Mouse (Mus musculus): ENCODE results near the gene Gpr182. TPM values are rescaled to one million over a fixed set of nuclear protein-coding genes. Genes with fewer than 3 reads are reported as not detected.

The Gpr182 gene
- total RNA-seq, 4 experiments from 2014 or later = 0.34 to 0.48 (median 0.42) TPM

DNA sequence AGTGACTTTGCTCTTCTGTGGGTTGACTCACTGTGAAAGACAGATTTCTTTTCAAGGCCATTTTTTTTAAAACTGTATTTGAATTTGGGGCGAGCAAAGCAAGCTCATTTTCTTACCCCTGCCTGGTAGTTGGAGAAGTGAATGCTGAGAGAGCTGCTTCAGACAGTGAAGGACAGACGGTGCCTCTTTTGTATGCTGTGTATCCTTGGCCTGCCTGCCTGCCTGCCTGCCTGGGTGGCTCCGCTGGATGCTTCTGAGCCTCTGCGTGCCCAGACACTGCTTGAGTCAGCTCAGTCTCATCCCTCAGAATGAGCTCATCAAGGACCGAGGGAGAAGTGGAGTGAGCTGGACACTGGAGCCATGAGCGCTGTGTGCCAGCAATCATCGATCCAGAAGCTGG lies 52.6 kb downstream of the Gpr182 start:
- no peak for DNase-seq (ENCODE audit: low spot score in 2 of 2)

Other genes starting within 250 kb of the Gpr182 start
- 10 to 100 TPM in 1 of 4 experiments, 1 to 10 TPM in 3; 4.6 to 11.1 (median 7.6) TPM for gene Ndufa4l2, start 236.8 kb downstream of the Gpr182 start, total RNA-seq (2022)
- gene Shmt2, start 229.3 kb downstream of the Gpr182 start, total RNA-seq (2022) = 10 to 100 TPM; 20.3 to 23.0 (median 22.8) TPM
- under 1 TPM in 2 of 4 experiments, not detected in 2; 0.16 to 0.27 TPM for gene Nxph4, start 217.2 kb downstream of the Gpr182 start, total RNA-seq (2022)
- 10 to 100 TPM; 25.5 to 45.5 (median 36.3) TPM for gene Lrp1, start 130.6 kb downstream of the Gpr182 start, total RNA-seq (2022)
- gene Stat6, start 108.7 kb downstream of the Gpr182 start, total RNA-seq (2022) = 10 to 100 TPM; 14.1 to 15.3 (median 14.2) TPM
- gene Nemp1, start 84.8 kb downstream of the Gpr182 start, total RNA-seq (2022) = 1 to 10 TPM; 2.0 to 2.6 (median 2.3) TPM
- gene Nab2, start 83.2 kb downstream of the Gpr182 start, total RNA-seq (2022) = 1 to 10 TPM; 2.1 to 3.6 (median 2.8) TPM
- not detected for gene Myo1a, start 46.6 kb downstream of the Gpr182 start, total RNA-seq (2022)
- not detected for gene Tac2, start 27.3 kb downstream of the Gpr182 start, total RNA-seq (2022)
- gene Zbtb39, start 12.2 kb downstream of the Gpr182 start, total RNA-seq (2022) = 1 to 10 TPM; 6.0 to 8.1 (median 6.4) TPM
- gene Rdh1, start 8.0 kb upstream of the Gpr182 start, total RNA-seq (2022) = under 1 TPM in 1 of 4 experiments, not detected in 3; 0.11 TPM
- under 1 TPM in 2 of 4 experiments, not detected in 2; 0.48 to 0.75 TPM for gene Rdh16f1, start 8.1 kb upstream of the Gpr182 start, total RNA-seq (2022)
- under 1 TPM in 3 of 4 experiments, not detected in 1; 0.12 to 0.58 (median 0.56) TPM for gene Rdh9, start 24.7 kb upstream of the Gpr182 start, total RNA-seq (2022)
- gene Rdh16, start 49.4 kb upstream of the Gpr182 start, total RNA-seq (2022) = under 1 TPM in 1 of 4 experiments, not detected in 3; 0.11 TPM
- gene Rdh19, start 98.2 kb upstream of the Gpr182 start, total RNA-seq (2022) = not detected
- gene Rdh16f2, start 114.7 kb upstream of the Gpr182 start, total RNA-seq (2022) = not detected
- gene Rdh7, start 137.1 kb upstream of the Gpr182 start, total RNA-seq (2022) = under 1 TPM in 1 of 4 experiments, not detected in 3; 0.40 TPM
- gene Sdr9c7, start 146.8 kb upstream of the Gpr182 start, total RNA-seq (2022) = not detected

All from gastrocnemius, adult 8-10 months (tissue).